Mouse (Mus musculus) large intestine, adult 2 months (tissue): ENCODE measurements around the gene Sys1. TPM values are rescaled to one million over a fixed set of nuclear protein-coding genes. Genes with fewer than 3 reads are reported as not detected.

Experiments used
- DNase-seq: peaks from one replicate; pipeline ENCODE4 v3.0.0-alpha.2; 2012; ENCODE audit warnings: low read depth, low spot score
- WGBS: fragments of 180-500 bp; shearing (Covaris S2); methylation state at CpG from one replicate; pipeline ENCODE4 v1.1.7; 2018; 5-methylcytosine and 5-hydroxymethylcytosine counted together
- polyA plus RNA-seq: library from polyadenylated mRNA; depleted of rRNA; stranded (reverse); fragments of >200 nt; gene quantifications from 2 replicates; pipeline ENCODE4 v1.2.3, GENCODE M21; 2012

The Sys1 gene
- polyA plus RNA-seq, 1 experiment, result 104 TPM

DNA sequence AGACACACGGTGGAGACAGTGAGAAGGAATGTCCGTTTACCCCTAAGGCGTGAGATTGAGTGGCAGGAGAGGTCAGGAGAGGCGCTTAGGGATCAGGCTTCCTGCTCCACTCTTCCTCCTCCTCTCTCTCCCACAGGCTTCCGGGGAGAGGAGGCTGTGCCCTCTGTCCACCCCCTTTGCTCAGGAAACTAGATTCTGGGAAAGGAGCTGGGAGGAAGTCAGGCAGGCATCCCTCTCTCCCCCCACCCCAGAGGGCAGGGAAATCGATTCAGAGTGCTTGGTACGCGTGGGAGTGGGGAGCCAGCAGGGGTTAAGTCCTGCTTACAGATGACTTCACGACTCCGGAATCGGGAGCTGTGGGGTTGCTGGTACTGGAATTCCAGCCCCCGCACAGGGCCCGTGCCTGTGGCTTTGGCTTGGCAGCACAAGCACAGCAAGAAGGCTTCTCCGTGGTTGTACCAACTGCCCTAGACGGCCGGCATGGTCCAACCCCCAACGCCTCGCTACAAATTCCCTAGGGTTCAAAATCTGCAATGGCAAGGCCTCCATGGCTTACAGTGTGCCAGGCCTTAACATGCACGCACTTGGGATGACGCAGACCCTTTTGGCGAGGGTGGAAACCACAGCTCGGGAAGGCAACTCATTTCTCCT is 24.1 kb upstream of the Sys1 start:
- DNase-seq, result no peak
- 11% methylated on average over 22 of the region's 22 CpGs for WGBS

DNA sequence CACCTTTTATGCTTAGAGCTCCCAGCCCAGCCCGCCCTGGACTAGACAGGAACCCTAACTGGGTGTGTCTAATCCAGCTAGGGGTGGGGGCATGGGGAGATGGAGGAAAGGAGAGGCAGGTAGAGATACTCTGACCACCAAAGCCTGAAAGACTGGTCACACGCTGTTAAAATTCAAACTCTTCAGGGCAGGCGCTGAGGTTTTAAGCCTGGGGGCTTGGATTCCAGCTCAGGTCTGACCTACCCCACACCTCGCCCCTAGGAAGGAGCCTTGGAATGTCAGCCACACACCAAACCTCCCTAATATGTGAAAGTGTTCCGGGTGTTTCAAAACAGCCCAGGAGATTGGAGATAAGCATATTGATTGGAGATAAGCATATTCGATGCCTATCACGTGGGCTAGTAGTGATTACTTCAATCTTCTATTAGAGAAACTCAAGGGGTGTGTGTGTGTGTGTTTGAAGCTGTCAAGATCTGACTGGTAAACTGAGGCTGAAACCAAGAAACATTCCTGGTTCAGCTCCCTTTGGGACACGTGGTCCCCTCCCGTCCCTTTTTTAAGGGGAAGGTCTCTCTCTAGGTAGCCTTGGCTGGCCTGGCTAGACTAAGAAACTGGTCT is 23.4 kb upstream of the Sys1 start:
- WGBS, result 35% methylated on average over 9 of the region's 9 CpGs
- DNase-seq, result no peak

DNA sequence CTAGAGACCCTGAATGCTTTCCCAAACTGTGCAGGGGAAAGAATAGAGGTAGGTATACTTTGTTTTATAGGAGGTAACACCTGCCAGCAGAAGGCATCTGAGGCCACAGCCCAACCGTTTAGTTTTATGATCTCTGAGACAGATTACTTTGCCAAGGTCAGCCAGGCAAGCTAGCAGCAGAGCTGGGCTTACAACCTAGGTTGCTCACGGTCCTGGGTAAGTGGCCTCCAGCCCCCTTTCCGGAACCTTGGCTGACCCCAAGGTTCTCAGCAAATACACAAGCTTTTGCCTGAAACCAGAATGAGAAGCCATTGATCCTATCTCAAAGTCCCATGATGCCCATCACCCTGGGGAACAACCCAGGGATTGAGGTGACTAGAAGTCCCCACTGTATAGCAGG is 22.1 kb upstream of the Sys1 start:
- WGBS, result 19% methylated on average over 3 of the region's 3 CpGs
- DNase-seq, result no peak

DNA sequence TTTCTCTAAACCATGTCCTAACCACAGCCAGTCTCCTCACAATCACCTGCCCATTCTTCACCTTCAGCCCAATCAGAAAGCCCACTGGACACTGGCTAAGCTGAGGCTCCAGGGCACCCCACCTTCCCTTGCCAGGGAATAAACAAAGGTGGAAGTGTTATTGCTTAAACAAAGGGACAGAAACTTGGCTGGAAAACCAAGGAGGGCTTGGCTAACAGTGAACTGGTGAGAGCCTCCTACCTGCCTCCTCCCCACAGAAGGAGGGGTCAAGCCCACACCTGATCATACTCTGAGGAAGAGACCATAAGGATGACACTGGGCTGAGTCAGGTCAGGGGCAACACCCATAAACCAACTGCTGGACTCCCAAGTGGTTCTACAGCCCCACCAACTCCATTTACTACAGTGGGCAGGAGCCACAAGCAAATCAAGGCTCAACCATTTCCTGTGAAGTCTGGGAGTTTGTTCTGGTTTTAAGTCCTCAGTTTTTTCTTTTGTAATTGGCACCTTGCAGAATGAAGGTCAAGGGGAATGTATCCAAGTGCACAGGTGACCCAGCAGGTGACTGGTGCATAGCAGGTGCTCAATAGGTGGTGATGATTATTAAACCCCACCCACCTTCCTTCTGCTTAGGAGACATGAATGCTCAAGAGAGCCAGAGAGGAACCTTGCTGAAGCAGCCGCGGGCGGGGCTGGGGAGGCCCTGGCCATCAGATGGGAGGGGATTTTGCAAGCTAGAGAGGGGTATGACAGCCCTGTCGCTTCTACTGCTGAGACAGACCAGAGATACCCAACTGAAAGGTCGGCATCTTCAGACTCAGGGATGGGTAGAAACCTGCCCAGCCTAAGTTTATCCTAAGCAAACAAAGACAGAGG is 21.3 kb upstream of the Sys1 start:
- DNase-seq, result no peak
- WGBS, result 11% methylated on average over 5 of the region's 5 CpGs

DNA sequence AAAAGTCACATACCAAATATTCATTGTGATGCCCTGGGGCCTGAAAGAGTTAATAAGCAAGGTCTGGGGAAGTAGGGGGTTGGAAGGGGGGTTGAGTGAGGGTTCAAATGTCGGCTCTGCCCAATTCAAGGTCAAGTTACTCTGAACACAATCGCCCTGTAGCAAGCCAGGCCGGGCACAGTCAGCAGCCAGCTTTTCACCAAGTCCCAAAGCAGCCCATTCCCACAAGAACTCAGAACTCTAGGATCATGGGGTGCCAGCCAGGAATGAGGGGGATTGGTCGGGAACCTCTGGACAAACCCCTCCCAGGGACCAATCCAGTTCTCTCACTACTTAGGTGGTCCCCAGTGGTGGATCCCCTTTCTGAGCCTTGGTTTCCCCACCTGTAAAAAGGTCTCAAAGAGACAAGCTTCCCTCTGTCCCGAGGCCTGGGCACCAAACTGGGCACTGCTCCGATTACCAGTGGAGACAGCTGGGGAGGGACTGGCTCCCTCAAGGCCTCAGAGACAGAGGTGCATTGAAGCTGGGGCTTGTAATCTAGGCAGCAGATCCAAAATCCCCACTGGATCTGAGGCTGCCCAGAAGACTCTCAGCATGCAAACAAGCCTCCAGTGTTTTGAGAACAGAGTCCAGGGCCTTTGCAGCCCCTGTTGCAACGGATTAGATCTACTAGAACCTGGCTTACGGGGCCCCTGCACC is 20.4 kb upstream of the Sys1 start:
- DNase-seq, result no peak
- 12% methylated on average over 8 of the region's 8 CpGs for WGBS

DNA sequence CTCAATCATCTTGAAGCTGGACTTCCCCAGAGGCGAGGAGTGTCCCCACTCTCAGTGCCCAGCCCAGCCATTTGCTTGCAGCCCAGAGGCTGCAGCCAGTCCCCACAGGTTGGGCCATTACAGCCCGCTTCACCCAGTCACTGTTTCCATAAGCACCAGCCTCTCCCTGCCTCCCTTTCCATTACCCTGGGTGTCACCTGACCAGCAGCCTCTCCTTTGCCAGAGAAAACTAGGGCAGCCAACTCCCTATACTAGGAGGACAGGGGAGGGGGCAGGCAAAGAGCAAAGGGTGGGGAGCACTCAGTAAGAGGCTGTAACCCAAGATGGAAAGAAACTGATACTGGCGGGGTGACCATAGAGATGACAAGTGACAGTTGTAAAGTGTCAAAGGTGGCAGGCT is 19.8 kb upstream of the Sys1 start:
- no peak for DNase-seq
- WGBS, result 25% methylated on average over 3 of the region's 3 CpGs

DNA sequence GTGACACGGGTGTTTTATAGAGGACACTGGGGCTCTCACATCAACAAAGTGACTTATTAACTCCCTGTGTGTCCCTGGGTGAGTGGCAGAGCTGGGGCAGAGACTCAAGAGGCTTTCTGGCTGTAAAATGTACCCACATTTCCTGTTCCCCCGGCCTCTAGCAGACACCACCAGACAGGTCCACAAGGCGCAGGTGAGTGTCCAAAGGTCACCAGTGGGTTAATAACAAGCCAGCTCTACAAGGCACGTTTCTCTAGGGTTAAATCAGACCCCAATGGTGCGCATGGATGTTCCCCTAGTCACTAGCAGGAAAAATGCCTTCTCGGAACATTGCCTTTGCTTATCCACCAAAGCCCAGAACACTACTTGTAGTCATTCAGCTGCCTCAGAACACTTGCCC is 19.1 kb upstream of the Sys1 start:
- WGBS, result 22% methylated on average over 6 of the region's 6 CpGs
- no peak for DNase-seq

DNA sequence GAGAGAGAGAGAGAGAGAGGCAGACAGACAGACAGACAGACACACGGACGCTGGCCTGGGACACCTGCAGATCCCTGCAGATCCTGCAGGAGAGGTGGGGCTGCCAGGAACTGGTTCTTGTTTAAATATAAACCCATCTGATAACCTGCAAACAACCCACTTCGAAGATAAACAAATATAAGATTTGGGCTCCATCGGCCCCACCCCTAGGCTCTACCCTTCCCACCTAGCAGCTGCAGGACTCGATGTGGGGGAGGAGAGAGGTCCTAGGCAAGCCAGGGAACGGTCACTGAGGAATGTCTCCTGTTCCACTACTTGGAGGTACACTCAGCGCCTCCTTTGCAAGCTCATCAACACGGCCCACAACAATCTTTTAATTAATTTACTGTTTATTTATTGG is 18.5 kb upstream of the Sys1 start:
- 19% methylated on average over 8 of the region's 8 CpGs for WGBS
- no peak for DNase-seq

DNA sequence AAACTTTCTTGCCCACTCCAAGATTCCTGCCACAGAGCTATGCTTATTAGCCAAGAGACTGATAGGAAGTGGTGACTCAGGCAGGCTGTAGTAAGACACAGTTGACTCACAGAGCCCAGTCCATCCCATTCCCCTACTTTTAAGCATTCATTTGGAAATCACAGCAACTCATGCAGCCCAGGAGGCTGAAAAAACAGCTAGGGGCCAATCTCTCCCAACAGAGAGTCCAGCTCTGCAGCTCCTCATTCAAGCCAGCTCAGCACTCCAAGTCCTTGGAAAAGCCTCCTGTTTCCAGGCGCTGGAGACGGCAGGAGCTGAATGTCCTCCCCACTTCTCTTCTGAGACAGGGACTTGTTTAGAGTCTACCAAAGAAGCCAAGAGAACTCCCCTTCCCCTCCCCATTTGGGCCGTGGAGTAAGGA is 17.8 kb upstream of the Sys1 start:
- WGBS, result 15% methylated on average over 3 of the region's 3 CpGs
- DNase-seq, result no peak

DNA sequence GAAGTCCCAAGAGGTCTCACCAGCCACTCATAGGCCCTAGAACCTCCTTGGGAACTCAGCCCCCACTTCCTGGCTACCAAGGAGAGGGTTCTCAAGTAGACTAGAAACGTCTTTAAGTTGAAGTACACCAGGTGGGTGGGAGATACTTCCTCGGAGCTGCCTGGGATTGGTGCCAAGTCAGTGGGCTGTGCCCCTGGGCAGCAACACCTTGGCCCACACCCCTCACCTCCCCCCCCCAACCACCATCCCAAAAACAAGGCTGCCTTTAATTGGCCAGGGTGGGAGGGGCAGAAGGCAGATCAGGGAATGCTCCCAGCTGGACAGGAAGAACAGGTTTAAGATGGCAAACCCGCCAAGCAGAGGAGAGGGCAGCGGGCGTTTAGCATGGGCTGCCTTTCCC is 16.4 kb upstream of the Sys1 start:
- WGBS, result 25% methylated on average over 5 of the region's 5 CpGs
- no peak for DNase-seq

DNA sequence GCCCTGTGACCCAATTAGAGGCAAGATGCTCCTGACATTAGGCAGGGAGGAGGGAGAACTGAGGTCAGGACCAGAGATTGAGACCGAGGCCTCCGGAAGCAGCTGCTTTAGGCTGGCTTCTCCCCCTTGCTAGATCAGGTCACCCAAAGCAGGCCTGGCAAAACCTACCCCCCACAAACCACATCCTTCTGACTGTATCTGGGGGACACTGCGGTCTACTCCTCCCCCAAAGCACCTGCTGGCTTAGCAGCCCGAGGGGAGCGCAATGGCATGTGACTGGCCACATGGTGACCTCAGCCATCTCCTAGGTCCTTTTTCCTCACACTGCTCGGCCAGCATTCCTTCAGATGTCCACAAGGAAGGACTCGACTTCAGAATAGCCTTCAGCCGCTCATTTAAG is 15.6 kb upstream of the Sys1 start:
- no peak for DNase-seq

DNA sequence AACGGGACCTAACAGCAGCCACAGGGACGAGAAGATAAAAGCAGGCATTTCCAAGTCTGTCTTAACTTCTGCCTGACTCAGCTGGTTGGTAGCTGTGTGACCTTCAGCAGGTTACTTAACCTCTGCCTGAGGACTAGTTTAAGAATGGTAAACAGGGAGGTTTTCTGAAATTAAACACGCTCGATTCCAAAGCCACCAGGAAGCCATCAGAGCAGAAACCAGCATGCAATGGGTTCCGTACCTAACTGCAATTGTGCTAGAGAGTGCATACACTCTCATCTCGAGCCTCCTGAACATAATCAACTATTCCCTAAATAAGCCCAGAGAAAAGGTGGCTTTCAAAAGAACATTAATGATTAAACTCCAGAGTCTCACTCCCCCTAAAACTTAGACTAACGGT is 15.0 kb upstream of the Sys1 start:
- DNase-seq, result no peak
- 6% methylated on average over 7 of the region's 7 CpGs for WGBS

More for the DNA sequence above, 15.6 kb upstream of the Sys1 start:
- WGBS, result 14% methylated on average over 8 of the region's 8 CpGs

DNA sequence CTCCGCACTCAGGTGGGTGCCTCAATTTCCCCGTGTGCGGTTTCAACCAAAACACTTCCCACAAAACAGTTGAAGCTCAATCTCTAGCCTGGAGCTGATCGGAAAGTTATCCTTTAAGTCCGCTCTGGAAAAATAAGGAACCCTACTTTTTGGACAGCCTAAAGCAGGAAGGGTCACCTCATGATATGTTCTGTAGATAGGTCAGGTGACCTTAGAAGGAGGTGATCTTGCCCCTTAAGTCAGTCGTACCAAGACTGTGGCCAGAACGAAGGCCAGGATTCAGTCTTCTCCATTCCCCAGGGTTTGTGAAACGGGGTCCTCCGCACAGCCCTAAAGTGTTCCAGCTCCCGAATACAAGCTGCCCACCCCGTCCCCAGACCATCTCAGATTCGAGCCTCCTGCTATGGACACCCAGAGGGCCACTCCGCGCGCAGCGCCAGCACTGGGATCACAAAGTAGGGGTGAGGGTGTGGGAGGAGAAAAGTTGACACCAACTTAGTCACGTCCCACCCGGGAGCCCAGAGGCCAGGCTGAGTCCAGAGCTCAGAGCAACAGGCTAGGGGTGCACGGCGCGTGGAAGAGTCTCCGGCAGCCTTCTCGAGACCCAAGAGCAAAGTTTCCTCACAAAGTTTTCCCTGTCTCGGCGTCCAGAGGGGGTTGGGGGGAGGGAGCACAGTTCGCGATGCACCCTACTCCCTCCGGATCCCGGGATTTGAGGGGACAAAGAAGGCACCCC is 14.3 kb upstream of the Sys1 start:
- 1% methylated on average over 29 of the region's 29 CpGs for WGBS
- no peak for DNase-seq

DNA sequence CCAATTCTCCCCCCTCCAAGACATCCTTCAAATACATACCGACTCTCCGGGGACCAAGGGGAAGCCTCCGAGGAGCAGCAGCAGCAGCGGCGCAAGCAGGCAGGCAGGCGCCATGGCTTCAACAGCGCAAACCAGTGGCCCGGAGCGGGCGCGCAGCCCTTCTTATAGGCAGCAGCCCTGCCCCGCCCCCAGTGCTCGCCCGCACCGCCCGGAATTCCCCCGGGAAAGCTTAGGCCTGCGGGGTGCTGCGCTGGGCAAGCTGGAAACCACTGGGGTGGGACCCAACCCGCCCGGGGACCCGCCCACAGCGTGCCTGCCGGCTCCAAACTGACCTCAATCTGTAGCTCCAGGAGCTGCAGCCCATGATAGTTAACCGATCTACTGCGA is 13.7 kb upstream of the Sys1 start:
- DNase-seq, result no peak
- WGBS, result under 1% methylated on average over 26 of the region's 26 CpGs

DNA sequence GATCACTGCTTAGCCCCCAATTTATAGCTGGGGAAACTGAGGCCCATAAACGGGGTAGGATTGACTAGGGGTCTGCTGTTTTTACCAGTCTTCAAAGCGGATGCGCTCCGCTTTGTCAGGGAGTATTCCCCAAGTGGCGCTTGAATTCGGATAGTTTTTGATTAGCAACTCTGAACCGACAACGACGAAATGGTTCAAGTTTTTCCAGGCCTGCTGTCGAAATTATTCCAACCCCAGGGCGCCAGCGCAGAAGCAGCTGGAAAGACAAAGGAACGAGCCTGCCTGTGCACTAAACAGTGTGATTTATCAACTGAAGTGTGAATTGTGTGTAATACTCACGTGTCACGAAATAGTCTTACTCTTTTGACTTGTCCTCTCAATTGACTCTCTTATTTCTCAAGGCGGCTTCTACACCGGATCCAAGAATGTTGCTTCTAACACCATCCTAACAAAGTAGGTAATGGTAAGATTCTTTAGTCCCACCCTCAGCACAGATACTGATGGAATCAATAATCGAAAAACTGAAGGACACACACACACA is 13.2 kb upstream of the Sys1 start, which contains the start of gene Sdc4:
Gene Sdc4, minus strand, starts transcription at position 428 of the 541 bp plus-strand sequence.
- no peak for DNase-seq
- WGBS, result 13% methylated on average over 18 of the region's 18 CpGs

DNA sequence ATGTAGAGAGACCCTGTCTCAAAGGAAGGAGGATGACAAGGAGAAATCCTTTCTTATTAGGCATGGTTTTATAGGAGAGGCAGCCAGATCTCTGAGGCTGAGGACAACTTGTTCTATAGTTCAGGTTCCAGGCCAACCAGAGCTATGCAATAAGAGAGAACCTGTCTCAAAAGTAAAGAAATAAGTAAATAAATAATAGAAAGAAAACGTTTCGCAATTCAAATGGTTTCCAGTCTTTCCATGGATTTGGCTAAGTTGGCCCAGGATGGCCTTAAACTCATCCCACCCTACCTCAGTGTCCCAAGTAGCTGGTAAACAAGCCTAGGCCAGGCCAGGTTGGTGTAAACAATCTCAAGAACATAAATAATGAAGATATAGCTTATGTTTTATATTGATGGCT is 12.1 kb upstream of the Sys1 start:
- WGBS, result 59% methylated on average over 2 of the region's 2 CpGs
- DNase-seq, result no peak

DNA sequence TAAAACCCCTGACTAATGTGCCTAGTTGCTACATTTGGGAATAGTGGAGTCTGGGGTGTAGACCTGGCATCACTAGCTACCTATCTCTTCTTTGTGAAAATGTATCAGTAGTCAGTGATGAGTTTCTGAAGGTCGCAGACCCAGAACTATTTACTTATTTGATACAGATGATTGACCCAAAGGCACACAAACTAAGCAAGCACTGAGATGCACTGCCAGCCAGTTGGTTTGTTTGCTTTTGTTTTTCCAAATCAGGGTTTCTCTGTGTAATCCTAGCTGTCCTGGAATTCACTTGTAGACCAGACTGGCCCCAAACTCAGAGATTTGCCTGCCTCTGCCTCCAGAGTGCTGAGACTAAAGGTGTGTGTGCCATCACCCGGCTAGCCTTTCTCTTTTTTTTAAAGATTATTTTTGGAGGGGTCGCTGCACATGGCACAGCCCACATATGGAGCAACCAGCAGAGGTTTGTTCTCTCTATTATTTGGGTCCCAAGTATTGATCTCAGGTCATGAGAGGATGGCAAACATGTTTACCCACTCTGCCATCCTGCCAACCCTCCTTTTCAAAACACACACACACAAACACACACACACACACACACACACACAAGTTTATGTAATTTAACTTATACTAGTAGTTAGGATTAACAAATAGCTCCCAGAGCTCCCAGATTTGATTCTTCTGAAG is 11.2 kb upstream of the Sys1 start:
- no peak for DNase-seq
- 83% methylated on average over 3 of the region's 3 CpGs for WGBS

DNA sequence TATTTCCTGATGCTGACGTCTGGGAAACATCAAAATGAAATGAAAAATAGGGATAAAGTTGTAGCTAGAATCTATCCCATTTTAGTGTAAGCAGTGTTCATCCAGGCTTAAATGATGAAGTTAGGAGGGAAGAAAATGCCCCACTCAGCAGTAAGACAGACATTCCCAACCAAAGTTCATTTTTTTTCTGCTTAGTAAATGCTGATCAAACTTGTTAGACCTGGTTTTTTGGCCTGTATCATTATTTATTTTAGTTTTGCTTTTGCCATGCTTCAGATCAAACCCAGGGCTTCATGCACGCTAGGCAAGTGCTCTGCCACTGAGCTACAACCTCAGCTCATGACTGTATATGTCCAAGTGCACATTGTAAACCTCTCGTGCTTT is 10.7 kb upstream of the Sys1 start:
- 80% methylated on average over 3 of the region's 3 CpGs for WGBS
- no peak for DNase-seq

DNA sequence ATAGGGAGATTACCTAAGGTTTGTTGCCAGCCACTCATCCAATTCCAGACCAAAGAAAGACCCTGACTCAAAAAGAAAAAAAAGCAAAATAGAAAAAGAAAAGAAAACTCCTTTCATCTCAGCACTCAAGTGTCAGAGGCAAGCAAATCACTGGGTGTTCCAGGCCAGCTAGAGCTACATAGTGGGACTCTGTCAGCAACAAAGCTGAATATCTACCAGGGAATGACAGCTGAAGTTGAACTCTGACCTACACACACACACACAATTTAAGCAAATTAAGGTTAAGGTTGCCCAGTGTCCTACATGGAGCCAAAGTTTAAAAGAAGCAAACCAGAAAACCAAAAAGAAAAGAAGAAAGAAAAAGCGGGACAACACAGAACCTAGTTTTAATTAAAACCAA is 8.6 kb upstream of the Sys1 start:
- WGBS, result 81% methylated on average over 1 of the region's 1 CpGs
- DNase-seq, result no peak
